Mouse (Mus musculus): ENCODE data around the gene Gm3336.

Gm3336 gene

GRCm38 (mm10) chr8:70747211-70747890, 29.0 kb downstream of the Gm3336 start:
- DNase-seq (ENCODE audit: low spot score): no peak

- DNase-seq (ENCODE audit: low spot score): no peak
Measured at GRCm38 (mm10) chr8:70748246-70749096, 30.1 kb downstream of the Gm3336 start.

- no peak for DNase-seq (ENCODE audit: low spot score)
Measured at GRCm38 (mm10) chr8:70749097-70749674, 30.8 kb downstream of the Gm3336 start.

DNA sequence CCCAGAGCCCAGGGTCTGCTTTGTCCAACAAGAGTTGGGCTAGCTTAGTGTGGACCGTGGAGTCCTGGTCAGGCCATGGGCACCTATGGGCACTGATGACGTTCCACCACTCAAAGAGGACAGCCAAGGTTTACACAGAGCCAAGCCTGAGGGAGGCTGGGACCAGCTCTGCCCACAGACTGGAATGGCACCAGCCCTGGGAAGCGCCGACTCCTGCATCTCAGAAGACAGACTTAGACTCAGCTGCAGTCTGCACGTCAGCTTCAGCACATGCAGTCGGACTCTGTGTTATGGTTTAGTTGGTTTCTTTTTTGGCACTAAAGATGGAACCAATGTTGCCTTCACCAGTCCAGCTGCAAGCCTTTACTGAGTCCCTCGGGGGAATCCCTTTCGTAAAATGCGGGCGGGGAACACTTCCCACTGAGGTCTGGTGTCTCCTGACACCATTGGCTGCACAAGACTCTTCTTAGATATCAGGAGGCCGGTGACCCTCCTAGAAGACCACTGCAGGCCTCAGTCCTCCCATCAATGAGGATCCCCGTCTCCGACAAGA, 31.9 kb downstream of the Gm3336 start:
- DNase-seq (ENCODE audit: low spot score): no peak

DNA sequence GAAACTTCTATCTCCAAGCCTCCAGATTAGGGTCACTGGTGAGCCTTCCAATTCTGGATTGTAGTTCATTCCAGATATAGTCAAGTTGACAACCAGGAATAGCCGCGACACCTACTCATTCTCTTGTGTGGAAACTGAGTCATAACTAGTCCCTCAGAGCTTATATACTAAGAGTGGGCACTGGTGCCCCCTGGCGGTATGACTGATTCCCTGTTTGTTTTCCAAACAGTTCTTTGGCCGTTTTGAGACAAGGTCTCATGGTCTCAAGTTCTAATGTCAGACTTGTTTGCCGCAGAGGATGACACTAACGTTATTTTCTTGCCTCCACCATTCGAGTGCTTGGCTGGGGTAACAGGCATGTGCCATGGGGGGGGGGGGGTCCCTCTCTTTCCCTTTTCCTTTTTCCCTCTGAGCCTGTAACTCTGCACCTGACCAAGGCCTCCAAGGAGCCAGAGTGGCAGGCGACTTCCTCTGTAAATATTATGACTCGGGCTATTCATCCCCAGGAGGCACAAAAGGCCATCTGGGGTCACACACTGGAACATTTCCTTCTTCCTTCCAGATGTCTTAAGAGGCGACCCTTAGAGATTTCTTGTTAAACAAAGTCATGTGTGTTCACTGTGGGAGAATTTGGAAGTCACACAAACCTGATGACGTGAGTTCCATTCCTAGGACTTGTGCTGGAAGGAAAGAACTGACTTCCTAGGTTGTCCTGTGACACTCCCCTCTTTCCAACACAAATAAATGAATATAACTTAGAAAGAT, 33.8 kb downstream of the Gm3336 start:
- DNase-seq (ENCODE audit: low spot score): peak; percentile 78

DNA sequence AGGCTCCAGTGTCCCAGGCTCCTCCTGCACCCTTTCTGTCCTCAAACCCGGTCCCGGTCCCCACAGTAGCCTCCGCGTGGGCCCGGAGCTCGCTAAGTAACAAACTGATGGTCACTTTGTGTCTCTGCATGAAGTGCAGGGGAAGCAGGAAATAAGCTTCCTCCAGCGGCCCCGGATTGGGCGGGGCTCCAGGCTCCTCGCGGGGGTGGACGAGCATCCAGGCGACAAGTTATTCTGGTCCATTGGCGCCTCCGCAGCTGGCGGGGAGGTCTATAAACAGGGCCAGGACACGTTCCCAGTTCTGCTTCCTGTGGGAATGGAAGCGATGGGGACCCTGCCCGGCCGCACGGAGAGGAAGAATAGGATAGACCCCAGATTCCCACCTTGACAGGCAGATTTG, 34.8 kb downstream of the Gm3336 start:
- DNase-seq (ENCODE audit: low spot score): no peak

DNA sequence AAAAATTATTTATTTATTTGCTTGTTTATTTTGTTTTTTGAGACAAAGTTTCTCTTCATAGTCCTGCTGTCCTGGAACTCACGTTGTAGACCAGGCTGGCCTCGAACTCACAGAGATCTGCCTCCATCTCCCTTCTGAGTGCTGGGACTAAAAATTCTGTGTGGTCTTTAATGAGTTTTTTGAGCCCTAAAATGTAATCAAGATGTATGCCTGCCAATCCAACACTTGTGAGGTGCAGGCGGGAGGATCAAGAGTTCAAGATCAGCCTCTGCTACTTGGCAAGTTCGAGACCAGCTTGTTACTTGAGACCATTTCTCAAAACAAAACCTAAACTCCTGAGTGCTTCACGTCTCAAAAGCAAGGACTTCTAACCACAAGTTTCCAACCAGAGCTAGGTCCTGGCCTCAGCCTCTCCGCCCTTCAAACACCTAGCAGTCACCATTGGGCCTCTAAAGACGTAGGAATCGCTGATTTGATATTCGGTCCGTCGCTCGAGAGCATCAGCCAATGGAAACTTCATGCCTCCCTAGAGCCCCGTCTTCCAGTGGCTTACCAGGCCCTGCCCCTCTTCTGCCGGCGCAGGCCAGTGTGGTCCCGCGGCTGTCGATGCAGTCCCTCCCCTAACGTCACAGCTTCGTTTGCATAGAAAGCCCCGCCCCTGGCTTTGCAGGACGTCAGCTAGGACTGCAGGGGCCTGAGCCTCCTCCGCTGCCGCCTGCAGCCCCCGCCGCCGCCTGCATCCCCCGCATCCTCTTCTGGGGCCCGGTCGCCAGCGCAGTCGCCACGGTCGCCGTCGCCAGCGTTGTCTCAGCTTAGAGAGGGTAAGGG, 35.9 kb downstream of the Gm3336 start, which contains the start of gene Rab3a:
Gene Rab3a (plus strand): TSS at position 637 of the 828 bp plus-strand sequence.
- DNase-seq (ENCODE audit: low spot score): peak; percentile 99

GRCm38 (mm10) chr8:70754871-70755660, 36.7 kb downstream of the Gm3336 start:
- peak; percentile 51 for DNase-seq (ENCODE audit: low spot score)

DNA sequence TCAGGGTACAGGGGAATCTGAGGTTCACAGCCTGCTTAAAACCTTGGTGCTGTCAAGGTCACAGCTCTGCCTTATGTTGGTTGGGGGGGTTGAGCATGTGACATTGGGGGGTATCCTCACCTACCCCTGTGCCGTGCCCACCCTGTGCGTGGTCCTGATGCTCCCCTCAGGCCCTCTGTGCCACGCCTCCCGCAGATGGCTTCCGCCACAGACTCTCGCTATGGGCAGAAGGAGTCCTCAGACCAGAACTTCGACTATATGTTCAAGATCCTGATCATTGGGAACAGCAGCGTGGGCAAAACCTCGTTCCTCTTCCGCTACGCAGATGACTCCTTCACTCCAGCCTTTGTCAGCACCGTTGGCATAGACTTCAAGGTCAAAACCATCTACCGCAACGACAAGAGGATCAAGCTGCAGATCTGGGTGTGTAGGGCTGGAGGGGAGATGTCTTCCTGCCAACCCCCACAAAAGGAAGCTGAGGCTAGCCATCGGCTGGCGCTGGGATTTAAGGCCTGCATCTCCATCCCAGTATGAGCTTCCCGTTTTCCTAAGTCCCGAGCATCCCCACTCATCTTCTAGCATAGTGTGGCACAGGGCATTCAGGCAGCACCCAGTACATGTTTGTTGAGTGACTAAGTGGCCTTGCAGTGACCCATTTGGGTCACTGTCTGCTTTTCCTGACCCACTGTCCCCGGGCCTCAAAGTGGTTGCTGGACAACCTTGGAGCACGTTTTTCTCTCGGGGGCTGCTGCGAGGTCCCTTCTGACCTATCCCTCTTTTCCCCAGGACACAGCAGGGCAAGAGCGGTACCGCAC, 37.5 kb downstream of the Gm3336 start:
- no peak for DNase-seq (ENCODE audit: low spot score)

DNA sequence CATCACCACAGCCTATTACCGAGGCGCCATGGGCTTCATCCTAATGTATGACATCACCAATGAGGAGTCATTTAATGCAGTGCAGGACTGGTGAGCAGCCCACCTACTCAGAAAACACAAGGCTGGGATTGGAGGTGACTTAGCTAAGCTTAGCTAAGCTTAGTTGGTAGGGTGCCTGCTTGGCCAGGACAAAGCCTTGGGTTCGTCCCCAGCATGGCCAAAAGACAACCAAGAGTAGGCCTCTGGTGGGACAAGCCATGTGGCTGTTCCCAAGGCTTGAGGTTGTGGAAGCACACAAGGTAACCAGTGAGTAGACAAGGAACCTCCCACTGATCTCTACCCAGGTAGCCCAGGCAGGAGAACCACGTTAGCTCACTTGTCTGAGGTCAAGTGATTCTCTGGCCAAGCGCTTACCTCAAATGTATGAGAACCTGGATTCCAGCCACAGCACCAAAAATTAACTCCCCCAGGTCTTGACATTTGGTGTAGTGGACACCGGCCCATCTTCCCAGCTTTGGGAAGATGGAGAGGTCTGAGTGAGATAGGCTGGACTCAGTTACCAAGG, 38.2 kb downstream of the Gm3336 start:
- no peak for DNase-seq (ENCODE audit: low spot score)

GRCm38 (mm10) chr8:70757523-70758307, 39.4 kb downstream of the Gm3336 start:
- peak; percentile 74 for DNase-seq (ENCODE audit: low spot score)

DNA sequence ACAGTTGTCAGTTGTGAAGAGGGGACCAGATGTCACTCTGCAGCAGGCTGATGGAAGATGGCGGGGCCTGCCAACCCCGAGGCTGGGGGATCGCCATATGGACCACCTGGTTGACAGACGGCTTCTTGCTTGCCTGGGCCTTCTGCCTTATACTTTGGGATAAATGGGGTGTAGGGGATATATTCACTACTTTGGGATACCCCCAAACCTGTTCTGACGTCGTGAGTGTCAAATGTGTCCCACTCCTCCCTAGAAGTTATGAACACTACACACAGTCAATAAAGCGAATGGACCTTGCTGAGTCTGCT, 39.9 kb downstream of the Gm3336 start:
- no peak for DNase-seq (ENCODE audit: low spot score)

GRCm38 (mm10) chr8:70758616-70759561, 40.5 kb downstream of the Gm3336 start:
- no peak for DNase-seq (ENCODE audit: low spot score)

- DNase-seq (ENCODE audit: low spot score): no peak
Measured at GRCm38 (mm10) chr8:70760350-70760749, 42.0 kb downstream of the Gm3336 start.

GRCm38 (mm10) chr8:70760775-70761406, 42.5 kb downstream of the Gm3336 start, which contains the start of gene Mpv17l2:
Gene Mpv17l2, minus strand, starts transcription at chr8:70760946.
- DNase-seq (ENCODE audit: low spot score): peak; percentile 99

- no peak for DNase-seq (ENCODE audit: low spot score)
Measured at GRCm38 (mm10) chr8:70762118-70762517, 43.8 kb downstream of the Gm3336 start.

DNA sequence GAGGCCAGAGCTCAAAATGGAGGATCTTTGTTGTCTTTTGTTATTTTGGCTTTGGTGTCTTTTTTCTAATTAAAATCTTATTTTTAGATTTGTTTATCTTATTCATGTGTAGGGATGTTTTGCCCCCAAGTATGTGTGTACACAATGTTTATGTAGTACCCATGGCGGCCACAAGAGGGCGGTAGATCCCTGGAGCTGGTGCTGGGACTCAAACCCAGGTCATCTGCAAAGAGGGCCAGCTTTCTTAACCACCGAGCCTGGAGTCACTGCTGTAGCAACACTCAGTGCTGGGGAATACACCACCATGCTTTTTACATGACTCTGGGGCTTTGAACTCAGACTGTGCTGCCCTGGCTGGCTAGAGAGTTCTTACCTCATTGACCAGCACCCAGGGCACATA, 45.0 kb downstream of the Gm3336 start:
- DNase-seq (ENCODE audit: low spot score): peak; percentile 71
